Mouse (Mus musculus): ENCODE data around the gene Zfp638. TPM values are rescaled to one million over a fixed set of nuclear protein-coding genes. Genes with fewer than 3 reads are reported as not detected.

The Zfp638 gene
- polyA plus RNA-seq, 1 experiment from 2014 or later, result 65.0 TPM

DNA sequence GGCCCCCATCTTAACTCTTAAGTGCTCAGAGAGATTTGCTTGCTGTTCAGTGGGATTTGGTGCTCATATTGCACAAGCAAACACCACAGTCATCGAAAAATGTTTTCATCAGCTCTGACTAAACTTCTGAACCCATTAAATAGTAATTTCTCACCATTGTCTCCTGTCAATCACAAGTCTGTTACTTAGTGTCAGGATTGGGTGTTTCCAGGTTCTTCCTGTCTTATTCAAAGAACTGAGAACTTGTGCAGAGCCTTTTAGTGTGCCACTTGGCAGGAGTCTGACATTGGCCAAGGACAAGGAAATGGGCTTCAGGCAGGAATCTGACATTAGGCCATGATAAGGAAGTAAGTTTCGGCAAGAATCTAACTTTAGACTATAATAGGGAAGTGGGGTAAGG lies 28.9 kb upstream of the Zfp638 start:
- Histone ChIP-seq H3K36me3 (ENCODE audit: control insufficient read depth, insufficient read depth, low read length) (no peaks in the 10 kb centered on the region), H3K9ac (ENCODE audit: low read length) (no peak overlapping the region), H3K27ac (ENCODE audit: low read depth) (no peak overlapping the region), H3K9me3 (ENCODE audit: control insufficient read depth, low read length) (no peaks in the 10 kb centered on the region), H3K27me3 (replicated peaks; ENCODE audit: control insufficient read depth, insufficient read depth, low read length) (no peaks in the 10 kb centered on the region), H3K4me1 (replicated peaks; ENCODE audit: control insufficient read depth, insufficient read depth, low read length) (no peaks in the 10 kb centered on the region), H3K4me2 (ENCODE audit: low read length) (no peak overlapping the region), H3K4me3 (ENCODE audit: low read depth, low read length) (no peak overlapping the region)
- WGBS, result 86% methylated on average over 2 of the region's 2 CpGs
- ATAC-seq (replicated peaks; ENCODE audit: low FRiP score, low TSS enrichment, low read depth) (no peak), DNase-seq (ENCODE audit: low spot score) (no peak)

DNA sequence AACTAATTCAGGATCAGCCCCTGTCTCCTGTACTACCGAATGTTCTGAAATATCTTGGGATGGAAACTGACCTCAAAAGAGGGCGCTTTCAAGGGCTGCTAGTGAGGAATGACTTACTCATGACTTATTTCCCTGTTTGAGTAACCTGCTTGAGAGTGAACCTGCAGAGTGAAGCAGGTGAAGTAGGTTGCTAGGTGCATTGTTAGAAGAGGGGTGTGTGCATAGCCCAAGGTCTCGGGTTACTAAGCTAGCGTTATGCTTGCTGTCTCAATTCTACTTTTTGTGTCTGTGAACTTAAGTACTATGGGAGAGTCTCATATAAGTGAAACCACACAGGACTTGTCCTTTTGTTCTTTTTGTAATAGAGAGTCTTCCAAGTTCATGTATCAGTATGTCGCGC lies 26.8 kb upstream of the Zfp638 start:
- Histone ChIP-seq H3K9ac (ENCODE audit: low read length) (no peak overlapping the region), H3K4me3 (ENCODE audit: low read depth, low read length) (no peak overlapping the region), H3K4me2 (ENCODE audit: low read length) (no peak overlapping the region), H3K27me3 (replicated peaks; ENCODE audit: control insufficient read depth, insufficient read depth, low read length) (no peaks in the 10 kb centered on the region), H3K27ac (ENCODE audit: low read depth) (no peak overlapping the region), H3K9me3 (ENCODE audit: control insufficient read depth, low read length) (no peaks in the 10 kb centered on the region), H3K36me3 (ENCODE audit: control insufficient read depth, insufficient read depth, low read length) (no peaks in the 10 kb centered on the region), H3K4me1 (replicated peaks; ENCODE audit: control insufficient read depth, insufficient read depth, low read length) (no peaks in the 10 kb centered on the region)
- DNase-seq (ENCODE audit: low spot score) (no peak), ATAC-seq (replicated peaks; ENCODE audit: low FRiP score, low TSS enrichment, low read depth) (no peak)
- 74% methylated on average over 6 of the region's 6 CpGs for WGBS

GRCm38 (mm10) chr6:83844913-83845312 lies 22.0 kb upstream of the Zfp638 start:
- no peak overlapping the region for H3K4me2 ChIP-seq (ENCODE audit: low read length)
- no peaks in the 10 kb centered on the region for H3K36me3 ChIP-seq (ENCODE audit: control insufficient read depth, insufficient read depth, low read length)
- DNase-seq (ENCODE audit: low spot score) (no peak), ATAC-seq (replicated peaks; ENCODE audit: low FRiP score, low TSS enrichment, low read depth) (no peak)
- no peaks in the 10 kb centered on the region for H3K27me3 ChIP-seq (replicated peaks; ENCODE audit: control insufficient read depth, insufficient read depth, low read length)
- H3K4me3 ChIP-seq (ENCODE audit: low read depth, low read length), result no peak overlapping the region
- 91% methylated on average over 10 of the region's 10 CpGs for WGBS
- H3K9me3 ChIP-seq (ENCODE audit: control insufficient read depth, low read length), result no peaks in the 10 kb centered on the region
- H3K27ac ChIP-seq (ENCODE audit: low read depth), result no peak overlapping the region
- H3K9ac ChIP-seq (ENCODE audit: low read length), result no peak overlapping the region
- H3K4me1 ChIP-seq (replicated peaks; ENCODE audit: control insufficient read depth, insufficient read depth, low read length), result no peaks in the 10 kb centered on the region

DNA sequence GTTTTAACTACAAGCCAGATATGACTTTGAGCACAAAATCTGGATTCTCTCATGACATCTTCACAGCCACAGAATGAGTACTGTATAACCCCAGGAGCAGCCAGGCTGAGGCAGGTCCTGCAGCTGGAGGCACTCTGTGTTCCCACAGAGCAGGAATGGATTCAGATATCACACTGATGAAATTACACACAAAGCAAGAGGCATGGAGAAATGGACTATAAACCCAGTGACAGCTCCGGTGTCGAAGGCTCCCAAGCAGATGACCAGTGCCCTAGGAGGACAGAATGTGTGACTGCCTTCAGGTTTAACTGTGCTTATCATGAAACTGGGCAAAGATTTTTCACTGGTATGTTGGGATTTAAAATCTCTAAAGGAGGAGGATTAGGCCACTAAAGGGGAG lies 20.8 kb upstream of the Zfp638 start:
- ATAC-seq (replicated peaks; ENCODE audit: low FRiP score, low TSS enrichment, low read depth), result no peak
- WGBS, result 97% methylated on average over 2 of the region's 2 CpGs

GRCm38 (mm10) chr6:83849446-83849845 lies 17.5 kb upstream of the Zfp638 start:
- 84% methylated on average over 2 of the region's 2 CpGs for WGBS
- no peak overlapping the region for H3K9ac ChIP-seq (ENCODE audit: low read length)
- no peak overlapping the region for H3K4me2 ChIP-seq (ENCODE audit: low read length)
- ATAC-seq (replicated peaks; ENCODE audit: low FRiP score, low TSS enrichment, low read depth) (no peak), DNase-seq (ENCODE audit: low spot score) (no peak)
- no peak overlapping the region for H3K27ac ChIP-seq (ENCODE audit: low read depth)
- H3K9me3 ChIP-seq (ENCODE audit: control insufficient read depth, low read length), result no peaks in the 10 kb centered on the region
- H3K4me1 ChIP-seq (replicated peaks; ENCODE audit: control insufficient read depth, insufficient read depth, low read length), result no peaks in the 10 kb centered on the region
- no peak overlapping the region for H3K4me3 ChIP-seq (ENCODE audit: low read depth, low read length)
- H3K36me3 ChIP-seq (ENCODE audit: control insufficient read depth, insufficient read depth, low read length), result no peaks in the 10 kb centered on the region
- no peaks in the 10 kb centered on the region for H3K27me3 ChIP-seq (replicated peaks; ENCODE audit: control insufficient read depth, insufficient read depth, low read length)

More for the DNA sequence above, 20.8 kb upstream of the Zfp638 start:
- H3K27ac ChIP-seq (ENCODE audit: low read depth), result no peak overlapping the region
- no peak overlapping the region for H3K9ac ChIP-seq (ENCODE audit: low read length)
- H3K4me2 ChIP-seq (ENCODE audit: low read length), result no peak overlapping the region
- no peak overlapping the region for H3K4me3 ChIP-seq (ENCODE audit: low read depth, low read length)
- no peak for DNase-seq (ENCODE audit: low spot score)
- H3K36me3 ChIP-seq (ENCODE audit: control insufficient read depth, insufficient read depth, low read length), result no peaks in the 10 kb centered on the region
- H3K9me3 ChIP-seq (ENCODE audit: control insufficient read depth, low read length), result no peaks in the 10 kb centered on the region
- H3K4me1 ChIP-seq (replicated peaks; ENCODE audit: control insufficient read depth, insufficient read depth, low read length), result no peaks in the 10 kb centered on the region
- H3K27me3 ChIP-seq (replicated peaks; ENCODE audit: control insufficient read depth, insufficient read depth, low read length), result no peaks in the 10 kb centered on the region

DNA sequence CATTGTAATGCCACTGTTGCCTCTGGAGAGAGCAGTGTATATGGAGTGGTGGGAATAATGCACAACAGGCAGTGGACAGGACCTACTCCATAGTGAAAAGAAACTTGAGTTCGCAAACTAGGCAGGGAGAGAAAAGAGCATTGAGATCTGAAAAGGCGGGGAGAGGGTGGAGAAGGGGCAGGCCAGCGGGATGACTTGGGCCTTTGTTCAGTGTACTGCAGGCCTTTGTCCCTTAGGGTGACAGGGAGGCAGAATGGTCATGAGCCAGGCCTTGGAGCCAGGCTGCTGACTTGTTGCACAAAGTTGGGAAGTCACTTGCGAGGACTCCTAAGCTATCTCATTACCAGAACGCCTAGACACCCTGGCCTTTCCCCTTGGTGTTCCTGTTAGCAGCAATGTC lies 9.4 kb upstream of the Zfp638 start:
- DNase-seq (ENCODE audit: low spot score) (no peak), ATAC-seq (replicated peaks; ENCODE audit: low FRiP score, low TSS enrichment, low read depth) (no peak)
- no peak overlapping the region for H3K9ac ChIP-seq (ENCODE audit: low read length)
- H3K4me2 ChIP-seq (ENCODE audit: low read length), result no peak overlapping the region
- H3K27me3 ChIP-seq (replicated peaks; ENCODE audit: control insufficient read depth, insufficient read depth, low read length), result no peaks in the 10 kb centered on the region
- no peak overlapping the region for H3K4me3 ChIP-seq (ENCODE audit: low read depth, low read length)
- H3K9me3 ChIP-seq (ENCODE audit: control insufficient read depth, low read length), result no peaks in the 10 kb centered on the region
- H3K27ac ChIP-seq (ENCODE audit: low read depth), result no peak overlapping the region
- no peaks in the 10 kb centered on the region for H3K36me3 ChIP-seq (ENCODE audit: control insufficient read depth, insufficient read depth, low read length)
- no peaks in the 10 kb centered on the region for H3K4me1 ChIP-seq (replicated peaks; ENCODE audit: control insufficient read depth, insufficient read depth, low read length)
- 68% methylated on average over 5 of the region's 5 CpGs for WGBS

GRCm38 (mm10) chr6:83860033-83860432 lies 6.9 kb upstream of the Zfp638 start:
- 86% methylated on average over 9 of the region's 9 CpGs for WGBS
- no peaks in the 10 kb centered on the region for H3K4me1 ChIP-seq (replicated peaks; ENCODE audit: control insufficient read depth, insufficient read depth, low read length)

GRCm38 (mm10) chr6:83863538-83863937 lies 3.4 kb upstream of the Zfp638 start:
- H3K9me3 ChIP-seq (ENCODE audit: control insufficient read depth, low read length), result no peaks in the 10 kb centered on the region
- DNase-seq (ENCODE audit: low spot score), result no peak
- no peak overlapping the region for H3K4me3 ChIP-seq (ENCODE audit: low read depth, low read length)
- H3K36me3 ChIP-seq (ENCODE audit: control insufficient read depth, insufficient read depth, low read length), result no peaks in the 10 kb centered on the region
- H3K27ac ChIP-seq (ENCODE audit: low read depth), result no peak overlapping the region
- H3K9ac ChIP-seq (ENCODE audit: low read length), result no peak overlapping the region
- no peak for ATAC-seq (replicated peaks; ENCODE audit: low FRiP score, low TSS enrichment, low read depth)
- 68% methylated on average over 4 of the region's 4 CpGs for WGBS
- H3K4me2 ChIP-seq (ENCODE audit: low read length), result no peak overlapping the region
- H3K4me1 ChIP-seq (replicated peaks; ENCODE audit: control insufficient read depth, insufficient read depth, low read length), result 0 out of 2 replicates have a peak, but pooled peaks cover 5% of the 10 kb centered on the region
- H3K27me3 ChIP-seq (replicated peaks; ENCODE audit: control insufficient read depth, insufficient read depth, low read length), result no peaks in the 10 kb centered on the region

More at GRCm38 (mm10) chr6:83860033-83860432, 6.9 kb upstream of the Zfp638 start:
- ATAC-seq (replicated peaks; ENCODE audit: low FRiP score, low TSS enrichment, low read depth) (no peak), DNase-seq (ENCODE audit: low spot score) (no peak)
- H3K27me3 ChIP-seq (replicated peaks; ENCODE audit: control insufficient read depth, insufficient read depth, low read length), result no peaks in the 10 kb centered on the region
- no peak overlapping the region for H3K4me2 ChIP-seq (ENCODE audit: low read length)
- no peak overlapping the region for H3K27ac ChIP-seq (ENCODE audit: low read depth)
- H3K4me3 ChIP-seq (ENCODE audit: low read depth, low read length), result no peak overlapping the region
- no peak overlapping the region for H3K9ac ChIP-seq (ENCODE audit: low read length)
- no peaks in the 10 kb centered on the region for H3K36me3 ChIP-seq (ENCODE audit: control insufficient read depth, insufficient read depth, low read length)
- H3K9me3 ChIP-seq (ENCODE audit: control insufficient read depth, low read length), result no peaks in the 10 kb centered on the region

GRCm38 (mm10) chr6:83866423-83866822 lies 486 bp upstream of the Zfp638 start:
- Histone ChIP-seq H3K36me3 (ENCODE audit: control insufficient read depth, insufficient read depth, low read length) (no peaks in the 10 kb centered on the region), H3K27me3 (replicated peaks; ENCODE audit: control insufficient read depth, insufficient read depth, low read length) (no peaks in the 10 kb centered on the region), H3K4me2 (ENCODE audit: low read length) (peak overlapping the region; percentile 99), H3K4me1 (replicated peaks; ENCODE audit: control insufficient read depth, insufficient read depth, low read length) (0 out of 2 replicates have a peak, but pooled peaks cover 5% of the 10 kb centered on the region), H3K9ac (ENCODE audit: low read length) (no peak overlapping the region), H3K4me3 (ENCODE audit: low read depth, low read length) (peak overlapping the region; percentile 57; the same call in 1 of the 2 replicates), H3K27ac (ENCODE audit: low read depth) (no peak overlapping the region), H3K9me3 (ENCODE audit: control insufficient read depth, low read length) (no peaks in the 10 kb centered on the region)
- peak; percentile 53 for DNase-seq (ENCODE audit: low spot score)
- peak; percentile 9; the same call in 1 of the 2 replicates for ATAC-seq (replicated peaks; ENCODE audit: low FRiP score, low TSS enrichment, low read depth)
- 35% methylated on average over 4 of the region's 4 CpGs for WGBS

Measured in intestine, embryonic 14.5 days (tissue).